Comparison of ENCODE assay signal across 28 mouse cellular contexts in genomic region chr12:13053746-13054145, GRCm38 (mm10).
DNase-seq lines count a peak whose midpoint lies in the region; ATAC-seq and TF ChIP-seq lines count a peak whose summit lies in the region.
"Had no signal": no experiment of that assay in that cellular context is flagged by ENCODE, and none has a peak within 500 bp of the region (broad histone marks: within the 10 kb centered on the region; RNA-seq: fewer than 3 reads in every experiment).

No protein-coding gene starts in this region.

- WGBS in kidney, postnatal 0 days: 21% methylated on average over 5 of the region's 5 CpGs
- 81% methylated on average over 5 of the region's 5 CpGs for WGBS in embryonic facial prominence, embryonic 10.5 days
- 43% methylated on average over 5 of the region's 5 CpGs for WGBS in heart, embryonic 11.5 days (ENCODE audit: insufficient replicate concordance)

- intact Hi-C loops in left cerebral cortex, postnatal 25 days (cut with DNase I): loop anchor here (5.0 kb wide), 1 partner anchor 159 kb away; no protein-coding TSS in a partner anchor
- intact Hi-C loops in left cerebral cortex, postnatal 4 days (cut with DNase I): no loop called here

- H3K27me3 ChIP-seq in kidney, postnatal 0 days (ENCODE audit: insufficient read depth, low read length): no peaks in the 10 kb centered on the region
- no peaks in the 10 kb centered on the region; the same call in 1 of the 2 replicates for H3K27me3 ChIP-seq in embryonic facial prominence, embryonic 10.5 days (replicated peaks; ENCODE audit: low read depth, poor library complexity, severe bottlenecking)
- no peaks in the 10 kb centered on the region for H3K27me3 ChIP-seq in heart, embryonic 11.5 days (ENCODE audit: control insufficient read depth, insufficient read depth, low read length)
- H3K27me3 ChIP-seq: embryonic facial prominence, embryonic 12.5 days; forebrain, embryonic 15.5 days; heart, embryonic 15.5 days; intestine, embryonic 15.5 days; liver, embryonic 12.5 days; midbrain, embryonic 12.5 days; Patski had no signal

- no peak for TF ChIP-seq CTCF in kidney, postnatal 0 days (IDR thresholded peaks at IDR 0.05; ENCODE audit: low read depth)

- peaks cover 17% of the 10 kb centered on the region for H3K4me1 ChIP-seq in kidney, postnatal 0 days (replicated peaks; ENCODE audit: insufficient read depth, low read length)
- peaks cover 61% of the 10 kb centered on the region for H3K4me1 ChIP-seq in embryonic facial prominence, embryonic 10.5 days
- H3K4me1 ChIP-seq in heart, embryonic 11.5 days (ENCODE audit: control insufficient read depth, insufficient read depth, low read length): peaks cover 4% of the 10 kb centered on the region; the same call in 1 of the 2 replicates
- H3K4me1 ChIP-seq: liver, embryonic 12.5 days; megakaryocyte, embryonic 14.5 days; midbrain, embryonic 12.5 days had no signal

- DNase-seq in kidney, postnatal 0 days (ENCODE audit: low spot score): peak; percentile 66
- no peak for DNase-seq in kidney, postnatal 10 days
- peak; percentile 20 to 74 for DNase-seq in left cerebral cortex, postnatal 25 days (ENCODE audit: low spot score in 2 of 2)
- no peak for DNase-seq in left cerebral cortex, postnatal 4 days
- DNase-seq in embryonic facial prominence, embryonic 10.5 days (ENCODE audit: low spot score): no peak
- DNase-seq in right cerebral cortex, postnatal 25 days: peak; percentile 26
- DNase-seq: adrenal gland, postnatal 10 days; cerebellum, adult 11 months; cerebellum, adult 9-10 months; cerebellum, postnatal 36 days; gastrocnemius, postnatal 10 days; heart, postnatal 36 days; kidney, adult 8-10 months; kidney, postnatal 25 days; liver, postnatal 0 days; lung, postnatal 4 days had no signal

- no peaks in the 10 kb centered on the region for H3K9me3 ChIP-seq in kidney, postnatal 0 days (replicated peaks; ENCODE audit: low read length)
- no peaks in the 10 kb centered on the region for H3K9me3 ChIP-seq in embryonic facial prominence, embryonic 10.5 days
- no peaks in the 10 kb centered on the region for H3K9me3 ChIP-seq in heart, embryonic 11.5 days (replicated peaks; ENCODE audit: control insufficient read depth, low read length)
- H3K9me3 ChIP-seq: embryonic facial prominence, embryonic 12.5 days; forebrain, embryonic 10.5 days; forebrain, embryonic 15.5 days; heart, embryonic 15.5 days; hindbrain, embryonic 12.5 days; intestine, embryonic 15.5 days; liver, embryonic 12.5 days; megakaryocyte, embryonic 14.5 days; midbrain, embryonic 12.5 days had no signal

- no peak overlapping the region for H3K4me2 ChIP-seq in kidney, postnatal 0 days (ENCODE audit: low read length)
- H3K4me2 ChIP-seq in heart, embryonic 11.5 days: no peak overlapping the region
- H3K4me2 ChIP-seq: embryonic facial prominence, embryonic 12.5 days; forebrain, embryonic 15.5 days; heart, embryonic 15.5 days; hindbrain, embryonic 12.5 days; intestine, embryonic 15.5 days; liver, embryonic 12.5 days; midbrain, embryonic 12.5 days had no signal

- no peak overlapping the region for H3K4me3 ChIP-seq in kidney, postnatal 0 days (replicated peaks; ENCODE audit: low read depth, low read length)
- H3K4me3 ChIP-seq in embryonic facial prominence, embryonic 10.5 days: no peak overlapping the region
- no peak overlapping the region for H3K4me3 ChIP-seq in heart, embryonic 11.5 days (ENCODE audit: low read depth, low read length)
- H3K4me3 ChIP-seq: embryonic facial prominence, embryonic 12.5 days; forebrain, embryonic 10.5 days; forebrain, embryonic 15.5 days; heart, embryonic 15.5 days; hindbrain, embryonic 12.5 days; intestine, embryonic 15.5 days; liver, embryonic 12.5 days; megakaryocyte, embryonic 14.5 days; midbrain, embryonic 12.5 days had no signal

- no peak for ATAC-seq in kidney, postnatal 0 days (replicated peaks; ENCODE audit: low FRiP score, low read depth)
- no peak for ATAC-seq in heart, embryonic 11.5 days (replicated peaks; ENCODE audit: insufficient number of reproducible peaks, low FRiP score, low TSS enrichment)
- ATAC-seq: forebrain, embryonic 15.5 days; hindbrain, postnatal 0 days; intestine, embryonic 15.5 days; liver, embryonic 12.5 days; liver, postnatal 0 days; Patski had no signal

- H3K9ac ChIP-seq in kidney, postnatal 0 days (ENCODE audit: low read depth, low read length): no peak overlapping the region
- no peak overlapping the region for H3K9ac ChIP-seq in heart, embryonic 11.5 days (ENCODE audit: low read depth, low read length)
- H3K9ac ChIP-seq: embryonic facial prominence, embryonic 12.5 days; forebrain, embryonic 15.5 days; heart, embryonic 15.5 days; hindbrain, embryonic 12.5 days; intestine, embryonic 15.5 days; liver, embryonic 12.5 days; liver, postnatal 0 days; midbrain, embryonic 12.5 days had no signal

- H3K36me3 ChIP-seq in kidney, postnatal 0 days (ENCODE audit: insufficient read depth, low read length): no peaks in the 10 kb centered on the region
- H3K36me3 ChIP-seq in embryonic facial prominence, embryonic 10.5 days (replicated peaks): no peaks in the 10 kb centered on the region
- H3K36me3 ChIP-seq in heart, embryonic 11.5 days (ENCODE audit: control insufficient read depth, insufficient read depth, low read length): no peaks in the 10 kb centered on the region
- H3K36me3 ChIP-seq: embryonic facial prominence, embryonic 12.5 days; forebrain, embryonic 10.5 days; forebrain, embryonic 15.5 days; heart, embryonic 15.5 days; hindbrain, embryonic 12.5 days; intestine, embryonic 15.5 days; liver, embryonic 12.5 days; midbrain, embryonic 12.5 days had no signal

- no peak overlapping the region for H3K27ac ChIP-seq in kidney, postnatal 0 days
- peak overlapping the region; percentile 51; the same call in 1 of the 2 replicates for H3K27ac ChIP-seq in embryonic facial prominence, embryonic 10.5 days (replicated peaks)
- H3K27ac ChIP-seq in heart, embryonic 11.5 days (ENCODE audit: low read depth, low read length): no peak overlapping the region
- H3K27ac ChIP-seq: embryonic facial prominence, embryonic 12.5 days; forebrain, embryonic 10.5 days; forebrain, embryonic 15.5 days; heart, embryonic 15.5 days; hindbrain, embryonic 12.5 days; hindbrain, postnatal 0 days; intestine, embryonic 15.5 days; liver, embryonic 12.5 days; midbrain, embryonic 12.5 days had no signal

Comparison
In these comparisons a context has a peak if more than half of its experiments do, and no peak if none do; other contexts are left out.
1. DNase-seq: peak in kidney, postnatal 0 days (single experiment), left cerebral cortex, postnatal 25 days (2 of 2) and right cerebral cortex, postnatal 25 days (single experiment); none in kidney, postnatal 10 days (single experiment), left cerebral cortex, postnatal 4 days (single experiment) and embryonic facial prominence, embryonic 10.5 days (single experiment).